ENCODE assay signal across 8 mouse cellular contexts in the genomic region with DNA sequence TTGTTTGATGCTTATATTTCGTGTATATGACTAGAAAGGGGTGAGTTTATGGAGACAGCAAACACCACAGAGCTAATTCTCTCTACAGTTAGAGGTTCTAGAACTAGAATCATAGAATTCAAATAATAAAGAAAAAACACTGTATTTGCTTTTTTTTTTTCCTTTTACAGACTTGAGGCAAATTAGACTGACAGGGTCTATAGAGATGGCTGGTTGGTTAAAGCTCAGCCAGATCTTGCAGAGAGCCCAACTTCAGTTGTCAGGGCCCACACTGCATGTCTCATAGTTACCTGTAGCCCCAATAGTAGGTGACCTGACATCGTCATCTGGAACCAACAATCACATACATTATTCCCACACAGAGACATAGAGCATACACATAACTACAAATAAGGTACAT. TPM values are rescaled to one million over a fixed set of nuclear protein-coding genes. Genes with fewer than 3 reads are reported as not detected.
DNase-seq lines count a peak whose midpoint lies in the region; ATAC-seq and TF ChIP-seq lines count a peak whose summit lies in the region.

A gene (minus strand): TSS at position 101 of the 400 bp plus-strand sequence.

- H3K36me3 ChIP-seq in midbrain, embryonic 11.5 days (ENCODE audit: control insufficient read depth, insufficient read depth, low read length) = no peaks in the 10 kb centered on the region

- H3K4me3 ChIP-seq in layer of hippocampus, adult 2 months = no peak within 1 kb of the TSS
- H3K4me3 ChIP-seq in bone marrow macrophage, adult 2 months (ENCODE audit: insufficient read depth, low read length) = no peak within 1 kb of the TSS
- H3K4me3 ChIP-seq in midbrain, embryonic 11.5 days (ENCODE audit: low read depth, low read length) = no peak within 1 kb of the TSS

- DNase-seq in layer of hippocampus, adult 2 months (ENCODE audit: low spot score in 2 of 2) = no peak
- DNase-seq in layer of hippocampus, adult 9-10 months (ENCODE audit: low spot score) = no peak
- no peak for DNase-seq in gonadal fat pad, adult 2 months (ENCODE audit: low read depth)
- no peak for DNase-seq in large intestine, adult 2 months (ENCODE audit: low read depth, low spot score)
- DNase-seq in midbrain, embryonic 11.5 days (ENCODE audit: low spot score, missing footprints) = no peak
- DNase-seq in right cerebral cortex, postnatal 14 days = no peak
- DNase-seq in frontal cortex, postnatal 36 days (ENCODE audit: low spot score in 2 of 2) = no peak

- TF ChIP-seq POLR2A in bone marrow macrophage, adult 2 months (IDR thresholded peaks at IDR 0.05; ENCODE audit: borderline replicate concordance, low read depth, low read length) = no peak

- H3K27me3 ChIP-seq in midbrain, embryonic 11.5 days (ENCODE audit: control insufficient read depth, insufficient read depth, low read length) = no peaks in the 10 kb centered on the region

- H3K9me3 ChIP-seq in midbrain, embryonic 11.5 days (ENCODE audit: control insufficient read depth, low read length) = no peaks in the 10 kb centered on the region

- H3K4me2 ChIP-seq in midbrain, embryonic 11.5 days = no peak within 1 kb of the TSS

- no peak within 1 kb of the TSS for H3K27ac ChIP-seq in layer of hippocampus, adult 2 months
- no peak within 1 kb of the TSS for H3K27ac ChIP-seq in bone marrow macrophage, adult 2 months (ENCODE audit: insufficient read depth, low read depth, low read length)
- no peak within 1 kb of the TSS for H3K27ac ChIP-seq in midbrain, embryonic 11.5 days (ENCODE audit: low read depth, low read length)

- ATAC-seq in midbrain, embryonic 11.5 days (ENCODE audit: low FRiP score) = no peak

- 82% methylated on average over 2 of the region's 2 CpGs for WGBS in large intestine, adult 2 months
- 83% methylated on average over 2 of the region's 2 CpGs for whole genome bisulfite sequencing in midbrain, embryonic 11.5 days

- no peaks in the 10 kb centered on the region for H3K4me1 ChIP-seq in bone marrow macrophage, adult 2 months (ENCODE audit: control insufficient read depth, insufficient read depth, low read length)
- no peaks in the 10 kb centered on the region for H3K4me1 ChIP-seq in midbrain, embryonic 11.5 days (ENCODE audit: control insufficient read depth, insufficient read depth, low read length)

- no peak for TF ChIP-seq CTCF in layer of hippocampus, adult 2 months (conservative IDR thresholded peaks at IDR 0.05)
- TF ChIP-seq CTCF in bone marrow macrophage, adult 2 months (IDR thresholded peaks at IDR 0.05; ENCODE audit: low read depth, low read length) = no peak

- H3K9ac ChIP-seq in midbrain, embryonic 11.5 days (ENCODE audit: low read length) = no peak within 1 kb of the TSS

RNA-seq across cellular contexts. Expression of the gene that starts here (rescaled TPM):
- total RNA-seq in layer of hippocampus, adult 2 months (2021) = 10 to 100 TPM; 49.0 to 53.1 TPM
- 60.1 and 60.9 TPM in 2 replicates for polyA plus RNA-seq in bone marrow macrophage, adult 2 months (2012; ENCODE audit: insufficient read depth, insufficient read length, missing spikeins)
- polyA plus RNA-seq in gonadal fat pad, adult 2 months (2012; rRNA removed) = 40.7 and 44.8 TPM in 2 replicates
- 36.3 and 36.7 TPM in 2 replicates for polyA plus RNA-seq in large intestine, adult 2 months (2012; rRNA removed)
- polyA plus RNA-seq in midbrain, embryonic 11.5 days (2014; fragmentation: Nextera tagmentation; extraction: Ambion mirVana) = 276 and 277 TPM in 2 replicates
